ENCODE assay signal across 8 mouse cellular contexts in the genomic region with DNA sequence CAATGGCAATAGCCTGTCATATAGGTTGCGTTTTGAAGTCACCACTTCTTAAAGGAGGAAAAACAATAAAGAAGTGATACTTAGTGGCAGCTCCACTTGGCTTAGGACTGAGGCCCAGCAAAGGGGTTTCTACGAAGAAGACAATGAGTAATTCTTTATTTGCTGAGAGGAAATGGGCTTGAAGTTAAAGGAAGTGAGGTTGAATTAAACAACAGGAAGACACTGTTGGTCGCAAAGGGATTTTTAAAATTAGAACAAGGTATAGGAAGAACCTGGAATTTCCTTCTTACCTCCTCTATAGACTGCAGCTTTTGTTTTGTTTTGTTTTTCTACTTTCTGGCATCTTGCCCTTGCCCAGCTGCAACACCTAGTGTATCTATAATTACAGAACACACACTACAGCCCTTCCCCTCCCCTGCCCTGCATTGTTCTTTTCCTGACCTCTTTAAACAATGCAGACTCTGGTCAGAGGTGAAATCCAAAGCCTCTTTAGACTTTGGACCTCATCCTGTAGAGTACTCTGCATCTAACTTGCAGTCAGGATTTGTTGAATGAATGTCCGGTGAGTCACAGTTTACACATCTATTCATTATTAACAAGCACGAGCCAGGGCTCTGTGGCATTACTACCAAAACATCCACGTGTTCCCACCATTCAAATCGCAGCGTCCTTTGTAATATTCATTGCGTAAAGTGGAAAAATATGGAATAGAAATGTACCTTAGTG.
DNase-seq lines count a peak whose midpoint lies in the region; ATAC-seq lines count a peak whose summit lies in the region.

No protein-coding gene starts in this region.

- H3K27me3 ChIP-seq in hindbrain, embryonic 12.5 days: no peaks in the 10 kb centered on the region
- no peaks in the 10 kb centered on the region for H3K27me3 ChIP-seq in hindbrain, embryonic 10.5 days (ENCODE audit: insufficient read depth, poor library complexity, severe bottlenecking)
- no peaks in the 10 kb centered on the region for H3K27me3 ChIP-seq in kidney, embryonic 15.5 days
- no peaks in the 10 kb centered on the region for H3K27me3 ChIP-seq in midbrain, embryonic 12.5 days

- no peak overlapping the region for H3K9ac ChIP-seq in hindbrain, embryonic 12.5 days
- H3K9ac ChIP-seq in kidney, embryonic 15.5 days: no peak overlapping the region
- H3K9ac ChIP-seq in midbrain, embryonic 12.5 days (replicated peaks): no peak overlapping the region

- peak overlapping the region; percentile 35 for H3K27ac ChIP-seq in hindbrain, embryonic 12.5 days
- H3K27ac ChIP-seq in hindbrain, embryonic 10.5 days: no peak overlapping the region
- peak overlapping the region; percentile 72; the same call in 1 of the 2 replicates for H3K27ac ChIP-seq in kidney, embryonic 15.5 days
- H3K27ac ChIP-seq in midbrain, embryonic 12.5 days (replicated peaks): peak overlapping the region; percentile 83

- no peak overlapping the region for H3K4me3 ChIP-seq in hindbrain, embryonic 12.5 days
- no peak overlapping the region for H3K4me3 ChIP-seq in hindbrain, embryonic 10.5 days
- no peak overlapping the region for H3K4me3 ChIP-seq in kidney, embryonic 15.5 days (replicated peaks)
- H3K4me3 ChIP-seq in midbrain, embryonic 12.5 days: no peak overlapping the region

- 76% methylated on average over 9 of the region's 9 CpGs for WGBS in hindbrain, embryonic 12.5 days
- 81% methylated on average over 9 of the region's 9 CpGs for WGBS in hindbrain, embryonic 10.5 days
- WGBS in kidney, embryonic 15.5 days: 74% methylated on average over 9 of the region's 9 CpGs
- 60% methylated on average over 9 of the region's 9 CpGs for WGBS in midbrain, embryonic 12.5 days

- peaks cover 11% of the 10 kb centered on the region for H3K4me1 ChIP-seq in hindbrain, embryonic 12.5 days
- H3K4me1 ChIP-seq in hindbrain, embryonic 10.5 days (replicated peaks): peaks cover 15% of the 10 kb centered on the region; the same call in 1 of the 2 replicates
- peaks cover 7% of the 10 kb centered on the region; the same call in 1 of the 2 replicates for H3K4me1 ChIP-seq in kidney, embryonic 15.5 days
- H3K4me1 ChIP-seq in midbrain, embryonic 12.5 days: peaks cover 33% of the 10 kb centered on the region

- no peak overlapping the region for H3K4me2 ChIP-seq in hindbrain, embryonic 12.5 days (replicated peaks)
- no peak overlapping the region for H3K4me2 ChIP-seq in kidney, embryonic 15.5 days
- no peak overlapping the region for H3K4me2 ChIP-seq in midbrain, embryonic 12.5 days (replicated peaks)

- H3K36me3 ChIP-seq in hindbrain, embryonic 12.5 days: no peaks in the 10 kb centered on the region
- H3K36me3 ChIP-seq in hindbrain, embryonic 10.5 days: no peaks in the 10 kb centered on the region
- H3K36me3 ChIP-seq in kidney, embryonic 15.5 days: no peaks in the 10 kb centered on the region
- H3K36me3 ChIP-seq in midbrain, embryonic 12.5 days: no peaks in the 10 kb centered on the region

- H3K9me3 ChIP-seq in hindbrain, embryonic 12.5 days (replicated peaks): no peaks in the 10 kb centered on the region
- H3K9me3 ChIP-seq in hindbrain, embryonic 10.5 days: no peaks in the 10 kb centered on the region
- H3K9me3 ChIP-seq in kidney, embryonic 15.5 days (replicated peaks): no peaks in the 10 kb centered on the region
- no peaks in the 10 kb centered on the region for H3K9me3 ChIP-seq in midbrain, embryonic 12.5 days

- no peak for DNase-seq in hindbrain, embryonic 10.5 days (ENCODE audit: low spot score)
- DNase-seq in heart, adult 8-10 months (ENCODE audit: low spot score): peak; percentile 75
- no peak for DNase-seq in left cerebral cortex, adult 8-10 months (ENCODE audit: low spot score in 2 of 2)
- DNase-seq in gastrocnemius, adult 8-10 months (ENCODE audit: low spot score in 2 of 2): no peak
- no peak for DNase-seq in gastrocnemius, adult 18-20 months (ENCODE audit: low spot score)

- no peak for ATAC-seq in hindbrain, embryonic 12.5 days (ENCODE audit: low FRiP score)
- peak; percentile 92 for ATAC-seq in kidney, embryonic 15.5 days (replicated peaks; ENCODE audit: low FRiP score)
- ATAC-seq in midbrain, embryonic 12.5 days (ENCODE audit: low FRiP score, low read depth): no peak
